Mouse (Mus musculus) brain, adult 10 weeks (tissue): ENCODE data around the gene Xpr1. TPM values are rescaled to one million over a fixed set of nuclear protein-coding genes. Genes with fewer than 3 reads are reported as not detected.

Source experiments
- polyA plus RNA-seq: library from polyadenylated mRNA; stranded (reverse); fragments of 350-450 nt; fragmentation: Illumina TruSeq; extraction: RNeasy Lipid Tissue Mini Kit (QIAGEN cat#74804); gene quantifications from one replicate; pipeline ENCODE4 v1.2.3, GENCODE M21; 2015; ENCODE audit warnings: low read depth, low replicate concordance

Xpr1 gene
- 45.9 TPM for polyA plus RNA-seq

DNA sequence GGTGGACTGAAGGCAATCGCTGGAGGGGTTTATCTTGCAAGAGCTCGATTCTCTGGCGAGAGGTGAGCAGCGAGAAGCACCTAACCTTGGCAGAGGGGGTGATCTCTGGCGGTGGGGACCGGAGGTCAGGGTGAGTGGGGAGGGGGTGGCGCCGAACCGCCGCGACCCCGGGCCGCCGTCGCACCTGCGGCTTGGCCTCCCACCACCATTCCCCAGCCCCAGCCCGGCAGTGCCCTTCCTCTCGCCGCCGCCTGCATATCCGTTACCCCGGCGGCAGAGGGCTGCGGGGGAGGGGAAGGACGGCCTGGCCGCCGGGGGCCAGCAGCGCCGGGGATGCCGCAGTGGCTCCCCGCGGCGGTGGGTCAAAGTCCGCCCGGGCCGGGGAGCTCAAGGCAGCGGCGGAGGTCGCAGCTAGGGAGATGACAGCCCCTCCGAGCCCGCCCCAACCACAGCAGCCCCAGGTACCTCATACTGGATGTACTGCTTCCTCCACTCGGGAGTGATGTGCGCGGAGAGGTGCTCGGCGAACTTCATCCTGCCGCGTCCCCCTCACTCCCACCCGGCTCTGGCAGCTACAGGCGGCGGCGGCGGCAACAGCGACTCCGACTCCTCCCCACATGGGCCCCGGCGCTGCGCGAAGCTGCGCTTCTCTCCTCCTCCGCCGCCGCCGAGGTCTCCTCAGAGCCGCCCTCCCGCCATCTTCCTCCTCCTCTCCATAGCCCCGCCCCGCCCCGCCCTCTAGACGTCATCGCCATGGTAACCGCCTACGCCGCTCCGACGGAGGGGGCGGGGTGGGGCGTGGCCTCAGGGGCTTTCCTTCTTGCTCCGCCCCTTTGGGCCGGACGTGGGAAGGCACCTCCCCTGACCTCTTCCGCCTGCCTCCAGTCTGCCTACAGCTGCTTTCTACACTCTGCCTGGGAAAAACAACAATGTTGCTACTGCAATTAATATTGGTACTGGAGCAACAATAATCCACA, at the start of gene Xpr1:
Gene Xpr1 (minus strand): TSS at position 715 of the 977 bp plus-strand sequence.

DNA sequence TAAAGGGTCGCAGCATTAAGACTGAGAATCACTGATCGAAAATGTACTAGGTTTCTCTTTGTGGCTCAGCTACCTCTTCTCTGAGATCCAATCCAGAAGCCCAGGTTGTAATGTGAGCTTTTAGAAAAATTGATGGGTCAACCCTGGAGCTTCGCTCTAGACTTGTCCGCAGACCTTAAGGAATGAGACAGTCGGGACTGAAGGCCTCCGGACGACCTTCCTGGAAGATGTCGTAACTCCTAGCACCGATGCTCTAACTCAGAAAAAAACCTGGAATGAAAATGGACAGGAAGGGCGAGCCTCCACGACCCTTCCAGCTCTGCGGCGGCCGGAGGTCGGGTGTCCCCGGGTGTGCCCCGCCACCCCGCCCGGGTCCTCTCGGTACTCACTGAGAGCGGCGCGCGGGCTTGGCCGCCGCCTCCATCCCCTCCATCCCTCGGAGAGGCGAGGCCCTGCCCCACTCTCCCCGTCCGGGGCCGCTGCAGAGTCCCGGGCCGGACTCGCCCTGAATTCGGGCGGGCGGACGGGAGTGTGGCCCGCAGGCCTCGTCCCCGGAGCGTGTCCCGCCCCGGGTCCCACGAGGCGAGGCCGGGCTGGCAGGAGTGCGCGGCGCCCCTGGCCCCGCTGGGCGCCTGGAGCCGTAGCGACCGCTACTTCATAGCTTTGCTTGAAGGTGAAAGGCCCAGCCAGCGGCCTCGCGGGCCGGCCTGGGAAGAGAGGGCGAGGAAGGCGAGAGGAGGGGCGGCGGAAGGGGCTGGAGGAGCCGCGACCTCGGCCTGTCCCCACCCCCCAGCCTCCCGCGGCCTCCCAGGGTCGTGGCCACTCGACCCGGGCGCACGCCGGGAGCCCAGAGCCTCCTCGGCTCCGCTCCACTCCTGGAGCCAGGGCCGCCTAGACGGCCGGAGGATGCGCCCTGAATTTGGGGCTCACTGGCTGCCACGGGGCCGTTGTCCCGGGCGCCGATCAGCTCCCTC, 173.1 kb downstream of the Xpr1 start, which contains the start of gene BC034090:
Gene BC034090 (minus strand): TSS at position 648 of the 974 bp plus-strand sequence.

Other genes starting within 250 kb of the Xpr1 start
- gene BC034090, start 173.0 kb downstream of the Xpr1 start, polyA plus RNA-seq: 10.5 TPM
- 82.4 TPM for gene Acbd6, start 140.7 kb upstream of the Xpr1 start, polyA plus RNA-seq